Mouse (Mus musculus) bone marrow macrophage, adult 2 months (primary cell): ENCODE results near the gene Ccdc184.

Experiments used
- CTCF ChIP-seq: IDR thresholded peaks from 2 replicates; pipeline ENCODE4 v1.5.1; 2012; ENCODE audit warnings: low read depth, mild to moderate bottlenecking, low read length, moderate library complexity
- POLR2A ChIP-seq: IDR thresholded peaks from 2 replicates; pipeline ENCODE4 v1.6.1; 2012; ENCODE audit warnings: mild to moderate bottlenecking, low read depth, low read length, borderline replicate concordance

- TF ChIP-seq POLR2A (no peak), CTCF (no peak)
Measured at GRCm38 (mm10) chr15:98144861-98145507, 22.0 kb upstream of the Ccdc184 start.
